Comparison of ENCODE assay signal across 23 mouse cellular contexts in the genomic region with DNA sequence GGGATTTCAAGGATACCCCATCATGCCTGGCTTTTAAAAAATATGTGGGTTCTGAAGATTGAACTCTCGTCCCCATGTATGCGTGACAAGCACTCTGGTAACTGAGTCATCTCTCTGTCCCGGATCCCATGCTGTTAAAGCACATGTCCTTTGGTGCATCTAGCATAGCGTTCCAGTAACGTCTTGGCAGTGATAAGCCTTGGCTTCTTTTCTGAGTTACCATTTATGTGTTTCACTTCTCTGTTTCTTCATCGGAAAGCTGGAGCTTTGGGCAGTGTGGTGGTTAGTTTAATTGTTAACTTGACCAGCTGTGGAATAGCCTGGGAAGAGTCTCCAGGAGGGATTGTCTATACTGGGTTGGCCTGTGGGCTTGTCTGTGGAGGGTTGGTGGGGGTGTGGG.
"Had no signal": no experiment of that assay in that cellular context is flagged by ENCODE, and none has a peak within 500 bp of the region (broad histone marks: within the 10 kb centered on the region; RNA-seq: fewer than 3 reads in every experiment).

No protein-coding gene starts in this region.

- H3K36me3 ChIP-seq: limb, embryonic 10.5 days; limb, embryonic 13.5 days; liver, embryonic 12.5 days; liver, embryonic 15.5 days; lung, embryonic 15.5 days; midbrain, embryonic 10.5 days; midbrain, embryonic 13.5 days; neural tube, embryonic 13.5 days had no signal

- H3K9me3 ChIP-seq: limb, embryonic 10.5 days; limb, embryonic 13.5 days; liver, embryonic 12.5 days; liver, embryonic 15.5 days; lung, embryonic 15.5 days; megakaryocyte, embryonic 14.5 days; midbrain, embryonic 10.5 days; midbrain, embryonic 13.5 days; neural tube, embryonic 13.5 days had no signal

- H3K27ac ChIP-seq: layer of hippocampus, adult 2 months; limb, embryonic 10.5 days; limb, embryonic 13.5 days; liver, embryonic 12.5 days; liver, embryonic 15.5 days; lung, embryonic 15.5 days; midbrain, embryonic 10.5 days; midbrain, embryonic 13.5 days; neural tube, embryonic 13.5 days had no signal

- H3K4me1 ChIP-seq: limb, embryonic 10.5 days; limb, embryonic 13.5 days; liver, embryonic 12.5 days; liver, embryonic 15.5 days had no signal

- DNase-seq: kidney, postnatal 14 days; layer of hippocampus, adult 9-11 months; liver; lung, adult 18-20 months; lung, postnatal 10 days; lung, postnatal 4 days; retina, postnatal 1 day; right cerebral cortex, postnatal 25 days; spleen, adult 18-20 months; thymus, adult 18-20 months; thymus, postnatal 36 days had no signal

- H3K4me3 ChIP-seq: layer of hippocampus, adult 2 months; limb, embryonic 10.5 days; limb, embryonic 13.5 days; liver, embryonic 12.5 days; liver, embryonic 15.5 days; lung, embryonic 15.5 days; megakaryocyte, embryonic 14.5 days; midbrain, embryonic 10.5 days; midbrain, embryonic 13.5 days; myocyte; neural tube, embryonic 13.5 days had no signal

- H3K27me3 ChIP-seq: limb, embryonic 13.5 days; liver, embryonic 12.5 days; liver, embryonic 15.5 days; lung, embryonic 15.5 days; midbrain, embryonic 13.5 days; neural tube, embryonic 13.5 days had no signal

- ATAC-seq: liver, embryonic 12.5 days; midbrain, embryonic 13.5 days; midbrain, embryonic 16.5 days had no signal
